Mouse (Mus musculus): Measurements from ENCODE around the gene Gkn2. TPM values are rescaled to one million over a fixed set of nuclear protein-coding genes. Genes with fewer than 3 reads are reported as not detected.

Gene Gkn2
- polyA plus RNA-seq, 1 experiment from 2014 or later = not detected

GRCm38 (mm10) chr6:87393466-87394205 lies 20.5 kb downstream of the Gkn2 start:
- H3K36me3 ChIP-seq (ENCODE audit: control insufficient read depth, insufficient read depth, low read length) = no peaks in the 10 kb centered on the region
- no peaks in the 10 kb centered on the region for H3K27me3 ChIP-seq (ENCODE audit: control insufficient read depth, insufficient read depth, low read length)
- H3K9ac ChIP-seq (ENCODE audit: low read depth, low read length) = no peak overlapping the region
- ATAC-seq (ENCODE audit: low FRiP score, low TSS enrichment) = no peak
- 0 out of 2 replicates have a peak, but pooled peaks cover 9% of the 10 kb centered on the region for H3K4me1 ChIP-seq (ENCODE audit: control insufficient read depth, insufficient read depth, low read length)
- no peak overlapping the region for H3K4me2 ChIP-seq (replicated peaks; ENCODE audit: low read depth, low read length)
- H3K4me3 ChIP-seq (ENCODE audit: low read length) = no peak overlapping the region
- H3K9me3 ChIP-seq (ENCODE audit: control insufficient read depth, low read length) = no peaks in the 10 kb centered on the region
- 58% methylated on average over 8 of the region's 8 CpGs for WGBS
- H3K27ac ChIP-seq (ENCODE audit: low read depth, low read length) = no peak overlapping the region

GRCm38 (mm10) chr6:87394783-87395182 lies 21.6 kb downstream of the Gkn2 start:
- ATAC-seq (ENCODE audit: low FRiP score, low TSS enrichment) = 0 out of 2 replicates have a peak, but pooled peaks have one; percentile 25
- Histone ChIP-seq H3K4me1 (ENCODE audit: control insufficient read depth, insufficient read depth, low read length) (0 out of 2 replicates have a peak, but pooled peaks cover 9% of the 10 kb centered on the region), H3K36me3 (ENCODE audit: control insufficient read depth, insufficient read depth, low read length) (no peaks in the 10 kb centered on the region), H3K9ac (ENCODE audit: low read depth, low read length) (no peak overlapping the region), H3K27me3 (ENCODE audit: control insufficient read depth, insufficient read depth, low read length) (no peaks in the 10 kb centered on the region), H3K9me3 (ENCODE audit: control insufficient read depth, low read length) (no peaks in the 10 kb centered on the region), H3K27ac (ENCODE audit: low read depth, low read length) (no peak overlapping the region), H3K4me3 (ENCODE audit: low read length) (no peak overlapping the region), H3K4me2 (replicated peaks; ENCODE audit: low read depth, low read length) (no peak overlapping the region)
- WGBS = 70% methylated on average over 9 of the region's 9 CpGs

- Histone ChIP-seq H3K4me2 (replicated peaks; ENCODE audit: low read depth, low read length) (no peak overlapping the region), H3K9me3 (ENCODE audit: control insufficient read depth, low read length) (no peaks in the 10 kb centered on the region), H3K9ac (ENCODE audit: low read depth, low read length) (no peak overlapping the region), H3K36me3 (ENCODE audit: control insufficient read depth, insufficient read depth, low read length) (no peaks in the 10 kb centered on the region), H3K27ac (ENCODE audit: low read depth, low read length) (no peak overlapping the region), H3K27me3 (ENCODE audit: control insufficient read depth, insufficient read depth, low read length) (no peaks in the 10 kb centered on the region), H3K4me3 (ENCODE audit: low read length) (no peak overlapping the region), H3K4me1 (ENCODE audit: control insufficient read depth, insufficient read depth, low read length) (0 out of 2 replicates have a peak, but pooled peaks cover 4% of the 10 kb centered on the region)
- WGBS = 1% methylated on average over 5 of the region's 5 CpGs
- peak; percentile 57; the same call in 1 of the 2 replicates for ATAC-seq (ENCODE audit: low FRiP score, low TSS enrichment)
These were observed 26.0 kb downstream of the Gkn2 start for GRCm38 (mm10) chr6:87399137-87399536.

GRCm38 (mm10) chr6:87399886-87400566 lies 26.9 kb downstream of the Gkn2 start:
- no peak for ATAC-seq (ENCODE audit: low FRiP score, low TSS enrichment)
- WGBS = 60% methylated on average over 4 of the region's 4 CpGs
- Histone ChIP-seq H3K4me2 (replicated peaks; ENCODE audit: low read depth, low read length) (no peak overlapping the region), H3K36me3 (ENCODE audit: control insufficient read depth, insufficient read depth, low read length) (no peaks in the 10 kb centered on the region), H3K27ac (ENCODE audit: low read depth, low read length) (no peak overlapping the region), H3K4me3 (ENCODE audit: low read length) (no peak overlapping the region), H3K27me3 (ENCODE audit: control insufficient read depth, insufficient read depth, low read length) (no peaks in the 10 kb centered on the region), H3K9me3 (ENCODE audit: control insufficient read depth, low read length) (no peaks in the 10 kb centered on the region), H3K9ac (ENCODE audit: low read depth, low read length) (no peak overlapping the region), H3K4me1 (ENCODE audit: control insufficient read depth, insufficient read depth, low read length) (no peaks in the 10 kb centered on the region)

- Histone ChIP-seq H3K27me3 (ENCODE audit: control insufficient read depth, insufficient read depth, low read length) (no peaks in the 10 kb centered on the region), H3K9ac (ENCODE audit: low read depth, low read length) (no peak overlapping the region), H3K4me3 (ENCODE audit: low read length) (no peak overlapping the region), H3K36me3 (ENCODE audit: control insufficient read depth, insufficient read depth, low read length) (no peaks in the 10 kb centered on the region), H3K27ac (ENCODE audit: low read depth, low read length) (no peak overlapping the region), H3K4me1 (ENCODE audit: control insufficient read depth, insufficient read depth, low read length) (no peaks in the 10 kb centered on the region), H3K9me3 (ENCODE audit: control insufficient read depth, low read length) (no peaks in the 10 kb centered on the region), H3K4me2 (replicated peaks; ENCODE audit: low read depth, low read length) (no peak overlapping the region)
- WGBS = 57% methylated on average over 6 of the region's 6 CpGs
- ATAC-seq (ENCODE audit: low FRiP score, low TSS enrichment) = no peak
These were observed 28.3 kb downstream of the Gkn2 start for GRCm38 (mm10) chr6:87401456-87401855.

- 34% methylated on average over 3 of the region's 3 CpGs for WGBS
These were observed 38.9 kb downstream of the Gkn2 start for GRCm38 (mm10) chr6:87412011-87412410.

GRCm38 (mm10) chr6:87422304-87422703 lies 49.1 kb downstream of the Gkn2 start:
- ATAC-seq (ENCODE audit: low FRiP score, low TSS enrichment) = no peak
- Histone ChIP-seq H3K4me1 (ENCODE audit: control insufficient read depth, insufficient read depth, low read length) (no peaks in the 10 kb centered on the region), H3K36me3 (ENCODE audit: control insufficient read depth, insufficient read depth, low read length) (no peaks in the 10 kb centered on the region), H3K9me3 (ENCODE audit: control insufficient read depth, low read length) (no peaks in the 10 kb centered on the region), H3K4me3 (ENCODE audit: low read length) (no peak overlapping the region), H3K4me2 (replicated peaks; ENCODE audit: low read depth, low read length) (no peak overlapping the region), H3K27me3 (ENCODE audit: control insufficient read depth, insufficient read depth, low read length) (no peaks in the 10 kb centered on the region), H3K9ac (ENCODE audit: low read depth, low read length) (no peak overlapping the region), H3K27ac (ENCODE audit: low read depth, low read length) (no peak overlapping the region)
- WGBS = 70% methylated on average over 7 of the region's 7 CpGs

More at GRCm38 (mm10) chr6:87412011-87412410, 38.9 kb downstream of the Gkn2 start:
- no peaks in the 10 kb centered on the region for H3K4me1 ChIP-seq (ENCODE audit: control insufficient read depth, insufficient read depth, low read length)
- no peak overlapping the region for H3K27ac ChIP-seq (ENCODE audit: low read depth, low read length)
- no peak overlapping the region for H3K9ac ChIP-seq (ENCODE audit: low read depth, low read length)
- H3K27me3 ChIP-seq (ENCODE audit: control insufficient read depth, insufficient read depth, low read length) = no peaks in the 10 kb centered on the region
- H3K4me3 ChIP-seq (ENCODE audit: low read length) = no peak overlapping the region
- no peak overlapping the region for H3K4me2 ChIP-seq (replicated peaks; ENCODE audit: low read depth, low read length)
- H3K36me3 ChIP-seq (ENCODE audit: control insufficient read depth, insufficient read depth, low read length) = no peaks in the 10 kb centered on the region
- ATAC-seq (ENCODE audit: low FRiP score, low TSS enrichment) = no peak
- H3K9me3 ChIP-seq (ENCODE audit: control insufficient read depth, low read length) = no peaks in the 10 kb centered on the region

- H3K9ac ChIP-seq (ENCODE audit: low read depth, low read length) = no peak overlapping the region
- H3K4me1 ChIP-seq (ENCODE audit: control insufficient read depth, insufficient read depth, low read length) = no peaks in the 10 kb centered on the region
- no peaks in the 10 kb centered on the region for H3K9me3 ChIP-seq (ENCODE audit: control insufficient read depth, low read length)
- H3K4me2 ChIP-seq (replicated peaks; ENCODE audit: low read depth, low read length) = no peak overlapping the region
- no peaks in the 10 kb centered on the region for H3K36me3 ChIP-seq (ENCODE audit: control insufficient read depth, insufficient read depth, low read length)
- no peaks in the 10 kb centered on the region for H3K27me3 ChIP-seq (ENCODE audit: control insufficient read depth, insufficient read depth, low read length)
- WGBS = 66% methylated on average over 19 of the region's 19 CpGs
- no peak overlapping the region for H3K27ac ChIP-seq (ENCODE audit: low read depth, low read length)
- ATAC-seq (ENCODE audit: low FRiP score, low TSS enrichment) = no peak
- H3K4me3 ChIP-seq (ENCODE audit: low read length) = no peak overlapping the region
These were observed 51.1 kb downstream of the Gkn2 start for GRCm38 (mm10) chr6:87424037-87424816.
